Mouse (Mus musculus): Measurements from ENCODE around the gene Ms4a14. TPM values are rescaled to one million over a fixed set of nuclear protein-coding genes. Genes with fewer than 3 reads are reported as not detected.

Gene Ms4a14
- polyA plus RNA-seq, 1 experiment, result not detected

GRCm38 (mm10) chr19:11280223-11280622 lies 34.0 kb downstream of the Ms4a14 start:
- no peaks in the 10 kb centered on the region for H3K36me3 ChIP-seq (ENCODE audit: control insufficient read depth, insufficient read depth)
- H3K4me3 ChIP-seq, result no peak overlapping the region
- no peak overlapping the region for H3K4me2 ChIP-seq (ENCODE audit: low read depth)
- H3K27me3 ChIP-seq (ENCODE audit: control insufficient read depth, insufficient read depth, insufficient read length), result no peaks in the 10 kb centered on the region
- no peak for TF ChIP-seq CEBPB (IDR thresholded peaks at IDR 0.05; ENCODE audit: insufficient read depth, poor library complexity, severe bottlenecking)
- TF ChIP-seq TCF3 (IDR thresholded peaks at IDR 0.05; ENCODE audit: insufficient read length, low read depth), result no peak
- no peak for TF ChIP-seq MYOG (IDR thresholded peaks at IDR 0.05; ENCODE audit: control insufficient read depth in 1 of 3, insufficient read depth in 1 of 3, insufficient read length in 2 of 3, low read depth in 2 of 3)
- no peak for TF ChIP-seq POLR2AphosphoS2 (IDR thresholded peaks at IDR 0.05; ENCODE audit: insufficient read length, low read depth)
- no peak for TF ChIP-seq SRF (IDR thresholded peaks at IDR 0.05; ENCODE audit: control insufficient read depth, insufficient read length, low read depth)
- no peak for TF ChIP-seq MAX (IDR thresholded peaks at IDR 0.05; ENCODE audit: low read depth)
- no peak for TF ChIP-seq TCF12 (IDR thresholded peaks at IDR 0.05; ENCODE audit: insufficient read depth, poor library complexity, severe bottlenecking)
- no peak for TF ChIP-seq MYOD1 (IDR thresholded peaks at IDR 0.05; ENCODE audit: control insufficient read depth in 1 of 3, insufficient read length in 2 of 3, low read depth in 2 of 3)
- H3K79me2 ChIP-seq (ENCODE audit: control insufficient read depth, insufficient read depth), result no peaks in the 10 kb centered on the region
- no peak overlapping the region for H3ac ChIP-seq (ENCODE audit: control insufficient read depth, insufficient read length)

GRCm38 (mm10) chr19:11276431-11276830 lies 37.8 kb downstream of the Ms4a14 start:
- H3K36me3 ChIP-seq (ENCODE audit: control insufficient read depth, insufficient read depth), result no peaks in the 10 kb centered on the region
- H3K27me3 ChIP-seq (ENCODE audit: control insufficient read depth, insufficient read depth, insufficient read length), result no peaks in the 10 kb centered on the region
- TF ChIP-seq MYOG (IDR thresholded peaks at IDR 0.05; ENCODE audit: control insufficient read depth in 1 of 3, insufficient read depth in 1 of 3, insufficient read length in 2 of 3, low read depth in 2 of 3) (no peak), MAX (IDR thresholded peaks at IDR 0.05; ENCODE audit: low read depth) (no peak), CEBPB (IDR thresholded peaks at IDR 0.05; ENCODE audit: insufficient read depth, poor library complexity, severe bottlenecking) (no peak), TCF3 (IDR thresholded peaks at IDR 0.05; ENCODE audit: insufficient read length, low read depth) (no peak), REST (IDR thresholded peaks at IDR 0.05; ENCODE audit: insufficient read depth, insufficient read length) (no peak), POLR2A (IDR thresholded peaks at IDR 0.05; ENCODE audit: insufficient read length, low read depth) (no peak), POLR2AphosphoS2 (IDR thresholded peaks at IDR 0.05; ENCODE audit: insufficient read length, low read depth) (no peak), TCF12 (IDR thresholded peaks at IDR 0.05; ENCODE audit: insufficient read depth, poor library complexity, severe bottlenecking) (no peak), USF1 (IDR thresholded peaks at IDR 0.05; ENCODE audit: low read depth) (no peak), MYOD1 (IDR thresholded peaks at IDR 0.05; ENCODE audit: control insufficient read depth in 1 of 3, insufficient read length in 2 of 3, low read depth in 2 of 3) (no peak), E2F4 (IDR thresholded peaks at IDR 0.05; ENCODE audit: insufficient read depth) (no peak), SRF (IDR thresholded peaks at IDR 0.05; ENCODE audit: control insufficient read depth, insufficient read length, low read depth) (no peak)

GRCm38 (mm10) chr19:11266956-11267355 lies 47.3 kb downstream of the Ms4a14 start:
- Histone ChIP-seq H3K4me3 (no peak overlapping the region), H3K27me3 (ENCODE audit: control insufficient read depth, insufficient read depth, insufficient read length) (no peaks in the 10 kb centered on the region), H3K36me3 (ENCODE audit: control insufficient read depth, insufficient read depth) (no peaks in the 10 kb centered on the region), H3K4me2 (ENCODE audit: low read depth) (no peak overlapping the region), H3K79me2 (ENCODE audit: control insufficient read depth, insufficient read depth) (no peaks in the 10 kb centered on the region), H3ac (ENCODE audit: control insufficient read depth, insufficient read length) (no peak overlapping the region)
- no peak for TF ChIP-seq REST (IDR thresholded peaks at IDR 0.05; ENCODE audit: insufficient read depth, insufficient read length)
- no peak for TF ChIP-seq TCF3 (IDR thresholded peaks at IDR 0.05; ENCODE audit: insufficient read length, low read depth)
- no peak for TF ChIP-seq SRF (IDR thresholded peaks at IDR 0.05; ENCODE audit: control insufficient read depth, insufficient read length, low read depth)
- no peak for TF ChIP-seq POLR2A (IDR thresholded peaks at IDR 0.05; ENCODE audit: insufficient read length, low read depth)
- no peak for TF ChIP-seq POLR2AphosphoS2 (IDR thresholded peaks at IDR 0.05; ENCODE audit: insufficient read length, low read depth)
- no peak for TF ChIP-seq MAX (IDR thresholded peaks at IDR 0.05; ENCODE audit: low read depth)
- TF ChIP-seq CEBPB (IDR thresholded peaks at IDR 0.05; ENCODE audit: insufficient read depth, poor library complexity, severe bottlenecking), result no peak
- TF ChIP-seq USF1 (IDR thresholded peaks at IDR 0.05; ENCODE audit: low read depth), result no peak
- no peak for TF ChIP-seq TCF12 (IDR thresholded peaks at IDR 0.05; ENCODE audit: insufficient read depth, poor library complexity, severe bottlenecking)
- no peak for TF ChIP-seq MYOG (IDR thresholded peaks at IDR 0.05; ENCODE audit: control insufficient read depth in 1 of 3, insufficient read depth in 1 of 3, insufficient read length in 2 of 3, low read depth in 2 of 3)
- TF ChIP-seq MYOD1 (IDR thresholded peaks at IDR 0.05; ENCODE audit: control insufficient read depth in 1 of 3, insufficient read length in 2 of 3, low read depth in 2 of 3), result no peak
- TF ChIP-seq E2F4 (IDR thresholded peaks at IDR 0.05; ENCODE audit: insufficient read depth), result no peak

More at GRCm38 (mm10) chr19:11276431-11276830, 37.8 kb downstream of the Ms4a14 start:
- no peak overlapping the region for H3ac ChIP-seq (ENCODE audit: control insufficient read depth, insufficient read length)
- no peaks in the 10 kb centered on the region for H3K79me2 ChIP-seq (ENCODE audit: control insufficient read depth, insufficient read depth)
- no peak overlapping the region for H3K4me3 ChIP-seq
- H3K4me2 ChIP-seq (ENCODE audit: low read depth), result no peak overlapping the region

GRCm38 (mm10) chr19:11266052-11266845 lies 48.0 kb downstream of the Ms4a14 start, which contains the start of gene Ms4a1:
Gene Ms4a1, minus strand, starts transcription at chr19:11266241.
- TF ChIP-seq SRF (IDR thresholded peaks at IDR 0.05; ENCODE audit: control insufficient read depth, insufficient read length, low read depth) (no peak), MYOD1 (IDR thresholded peaks at IDR 0.05; ENCODE audit: control insufficient read depth in 1 of 3, insufficient read length in 2 of 3, low read depth in 2 of 3) (no peak), USF1 (IDR thresholded peaks at IDR 0.05; ENCODE audit: low read depth) (no peak), MYOG (IDR thresholded peaks at IDR 0.05; ENCODE audit: control insufficient read depth in 1 of 3, insufficient read depth in 1 of 3, insufficient read length in 2 of 3, low read depth in 2 of 3) (no peak), TCF3 (IDR thresholded peaks at IDR 0.05; ENCODE audit: insufficient read length, low read depth) (no peak), CEBPB (IDR thresholded peaks at IDR 0.05; ENCODE audit: insufficient read depth, poor library complexity, severe bottlenecking) (no peak), MAX (IDR thresholded peaks at IDR 0.05; ENCODE audit: low read depth) (no peak), E2F4 (IDR thresholded peaks at IDR 0.05; ENCODE audit: insufficient read depth) (no peak), POLR2AphosphoS2 (IDR thresholded peaks at IDR 0.05; ENCODE audit: insufficient read length, low read depth) (no peak), POLR2A (IDR thresholded peaks at IDR 0.05; ENCODE audit: insufficient read length, low read depth) (no peak), TCF12 (IDR thresholded peaks at IDR 0.05; ENCODE audit: insufficient read depth, poor library complexity, severe bottlenecking) (no peak), REST (IDR thresholded peaks at IDR 0.05; ENCODE audit: insufficient read depth, insufficient read length) (no peak)
- Histone ChIP-seq H3K27me3 (ENCODE audit: control insufficient read depth, insufficient read depth, insufficient read length) (no peaks in the 10 kb centered on the region), H3K36me3 (ENCODE audit: control insufficient read depth, insufficient read depth) (no peaks in the 10 kb centered on the region), H3K4me2 (ENCODE audit: low read depth) (no peak within 1 kb of the TSS), H3K79me2 (ENCODE audit: control insufficient read depth, insufficient read depth) (no peaks in the 10 kb centered on the region), H3K4me3 (no peak within 1 kb of the TSS), H3ac (ENCODE audit: control insufficient read depth, insufficient read length) (no peak within 1 kb of the TSS)

Measured in myocyte (in vitro differentiated cells).